In the genomic region with DNA sequence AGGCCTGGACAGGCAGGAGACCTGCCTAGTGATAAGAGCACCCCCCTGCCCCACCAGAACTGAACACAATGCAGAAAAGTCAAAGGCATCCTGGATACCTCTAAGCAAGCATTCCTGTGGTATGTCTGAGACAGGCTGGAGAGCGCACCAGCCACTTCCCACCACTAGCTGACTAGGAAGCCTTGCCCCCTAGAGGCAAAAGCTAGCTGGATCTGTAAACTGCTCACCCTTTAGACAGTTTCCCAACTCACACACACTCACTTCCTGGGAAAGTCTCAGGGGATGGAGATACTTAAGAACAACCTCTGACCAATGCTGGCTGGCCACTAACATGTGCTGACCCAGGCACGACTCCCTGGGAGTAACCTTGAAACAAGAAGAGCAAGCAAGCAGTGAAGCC, we compare ENCODE assay signal across 9 mouse cellular contexts.
DNase-seq lines count a peak whose midpoint lies in the region.
"Had no signal": no experiment of that assay in that cellular context is flagged by ENCODE, and none has a peak within 500 bp of the region (broad histone marks: within the 10 kb centered on the region; RNA-seq: fewer than 3 reads in every experiment).

No protein-coding gene starts in this region.

- peak; percentile 11 for DNase-seq in cerebellum, adult 9-11 months
- no peak for DNase-seq in cerebellum, postnatal 14 days
- peak; percentile 37 for DNase-seq in kidney, postnatal 10 days
- no peak for DNase-seq in kidney, adult 18-20 months
- DNase-seq in 3134 (ENCODE audit: extremely low read depth, insufficient read length, low spot score): peak; percentile 74
- peak; percentile 74 for DNase-seq in R1 (ENCODE audit: low read depth, low spot score)
- no peak for DNase-seq in natural killer cell, adult 2 months (ENCODE audit: low spot score in 2 of 2)
- DNase-seq in ovary, postnatal 36 days (ENCODE audit: low spot score): no peak
- DNase-seq: gastrocnemius, postnatal 10 days had no signal

Comparison
In these comparisons a context has a peak if more than half of its experiments do, and no peak if none do; other contexts are left out.
1. DNase-seq: peak in cerebellum, adult 9-11 months (single experiment), kidney, postnatal 10 days (single experiment), 3134 (single experiment) and R1 (single experiment); none in cerebellum, postnatal 14 days (0 of 2), kidney, adult 18-20 months (single experiment), natural killer cell, adult 2 months (0 of 2) and ovary, postnatal 36 days (single experiment).